Mouse (Mus musculus): ENCODE data around the gene Mettl15.
A peak's percentile ranks its signal among the peaks of the same experiment; 100 is the strongest.
"Not testable (repeated sequence)": the region's sequence is repeated elsewhere in the genome, so short reads cannot be mapped to it uniquely, and the experiment has no call there.

Mettl15 gene

GRCm38 (mm10) chr2:109280600-109281340 lies at the start of gene Mettl15, which contains the start of gene Kif18a:
Mettl15 (minus strand) TSS chr2:109280748.
Kif18a (plus strand) TSS chr2:109280738.
- peak; percentile 71 for DNase-seq (ENCODE audit: low read depth, low spot score)

DNA sequence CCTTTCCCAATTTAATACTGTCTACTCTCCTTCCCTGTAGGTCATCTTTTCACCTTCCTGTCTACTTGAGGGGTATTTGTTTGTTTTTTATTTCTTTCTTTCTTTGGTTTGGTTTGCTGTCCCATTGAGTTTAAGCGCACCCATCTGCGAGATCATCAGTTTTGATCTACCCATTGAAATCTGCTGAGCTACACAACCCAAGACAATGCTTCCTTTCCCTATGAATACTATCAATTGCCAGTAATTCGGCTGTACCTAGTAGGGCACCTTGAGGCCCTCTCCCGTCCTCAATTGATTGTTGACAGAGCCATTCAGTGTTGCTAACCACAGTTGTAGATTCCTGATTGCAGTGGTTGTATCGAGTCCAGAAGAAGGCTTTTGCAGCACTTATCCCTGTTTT lies 30.8 kb upstream of the Mettl15 start:
- DNase-seq (ENCODE audit: low read depth, low spot score), result no peak

DNA sequence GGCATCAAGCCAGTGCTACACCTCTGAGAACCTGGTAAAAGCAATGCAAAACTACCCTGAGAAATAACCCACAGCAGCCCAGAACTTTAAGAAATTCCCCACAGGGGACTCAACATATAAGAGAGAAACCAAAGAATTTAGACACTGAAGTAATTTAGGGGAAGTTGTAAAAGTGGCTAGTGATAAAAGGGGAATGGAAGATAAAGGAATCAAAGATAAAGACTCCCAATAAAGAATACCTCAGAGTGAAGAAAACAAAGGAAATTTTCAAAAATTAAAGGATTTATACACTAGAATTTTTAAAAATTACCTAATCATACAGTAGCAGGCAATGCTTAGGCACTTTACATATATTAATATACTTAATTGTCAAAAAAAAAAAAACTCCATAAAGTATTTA lies 23.1 kb upstream of the Mettl15 start:
- DNase-seq (ENCODE audit: low read depth, low spot score), result no peak

- DNase-seq (ENCODE audit: low read depth, low spot score), result no peak
These were observed 21.7 kb upstream of the Mettl15 start for GRCm38 (mm10) chr2:109302234-109302633.

- DNase-seq (ENCODE audit: low read depth, low spot score), result no peak
These were observed 17.6 kb upstream of the Mettl15 start for GRCm38 (mm10) chr2:109298160-109298559.

DNA sequence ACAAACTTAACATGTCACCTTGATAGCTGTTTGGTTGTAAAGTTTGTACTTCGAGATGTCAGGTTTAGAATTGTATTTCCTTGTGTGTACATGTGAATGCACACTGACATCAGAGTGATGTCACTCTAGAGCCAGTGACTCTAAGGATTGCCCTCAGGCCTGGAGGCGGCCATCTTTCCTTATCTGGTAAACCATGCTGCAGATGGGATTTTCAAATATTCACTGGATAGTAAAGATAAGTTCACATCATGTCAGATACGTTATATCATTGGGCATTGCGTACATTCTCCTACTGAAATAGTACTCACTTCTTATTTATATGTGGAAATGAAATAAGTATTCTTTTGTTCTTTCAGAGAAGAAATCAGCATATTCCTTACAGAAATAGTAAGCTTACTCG lies 15.7 kb upstream of the Mettl15 start:
- DNase-seq (ENCODE audit: low read depth, low spot score), result no peak

DNA sequence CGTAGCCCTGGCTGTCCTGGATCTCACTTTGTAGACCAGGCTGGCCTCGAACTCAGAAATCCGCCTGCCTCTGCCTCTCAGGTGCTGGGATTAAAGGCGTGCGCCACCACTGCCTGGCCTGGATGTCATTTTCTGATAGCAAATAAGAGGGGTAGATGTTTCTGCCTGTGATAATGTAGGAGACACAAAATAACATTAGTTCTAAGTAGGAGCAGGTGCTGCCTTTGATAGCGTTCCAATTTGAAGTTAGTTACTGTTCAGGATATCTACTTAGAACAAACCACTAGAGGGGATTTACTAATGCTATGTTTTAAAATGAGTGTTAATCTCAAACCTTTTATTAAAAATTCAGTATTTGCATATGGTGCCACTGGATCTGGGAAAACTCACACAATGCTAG lies 8.8 kb upstream of the Mettl15 start:
- no peak for DNase-seq (ENCODE audit: low read depth, low spot score)

GRCm38 (mm10) chr2:109284121-109284520 lies 3.6 kb upstream of the Mettl15 start:
- DNase-seq (ENCODE audit: low read depth, low spot score), result no peak

DNA sequence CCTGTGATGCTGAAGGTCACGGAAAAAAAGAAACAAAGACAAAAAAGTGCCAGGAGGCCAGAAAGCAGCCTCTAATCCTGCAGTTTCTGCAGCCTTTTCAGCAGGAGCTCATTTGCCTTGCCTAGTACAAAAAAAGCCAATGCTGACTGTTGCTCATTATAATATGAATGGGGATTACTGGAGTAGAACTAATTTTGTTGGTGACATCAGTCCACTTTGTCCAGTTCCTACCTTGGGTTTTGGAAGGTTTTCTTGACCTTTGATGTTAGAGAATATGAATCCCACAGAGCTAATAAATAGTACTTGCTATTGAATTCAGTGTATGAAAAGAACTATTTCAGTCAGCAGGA lies 768 bp upstream of the Mettl15 start:
- no peak for DNase-seq (ENCODE audit: low read depth, low spot score)

GRCm38 (mm10) chr2:109280272-109280599 lies 312 bp downstream of the Mettl15 start:
- DNase-seq (ENCODE audit: low read depth, low spot score), result no peak

DNA sequence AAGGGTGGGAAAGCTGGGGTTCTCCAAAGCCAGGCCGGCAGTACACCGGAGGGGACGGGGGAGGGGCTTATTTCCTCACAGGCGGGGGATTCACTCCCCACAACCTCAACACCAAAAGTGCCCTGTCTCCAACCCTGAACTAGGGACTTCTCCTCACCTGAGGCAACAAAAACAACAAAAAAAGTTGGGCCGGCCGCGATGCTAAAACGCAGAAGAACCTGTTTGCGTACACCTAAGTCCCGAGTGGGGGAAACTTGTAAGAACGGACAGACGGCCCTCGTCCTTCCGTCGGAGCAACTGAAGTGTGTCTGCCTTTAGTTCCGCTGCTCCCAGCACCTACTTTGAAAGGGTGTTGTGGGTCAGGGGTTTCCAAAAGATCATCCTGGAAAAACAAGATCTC lies 2.5 kb downstream of the Mettl15 start:
- no peak for DNase-seq (ENCODE audit: low read depth, low spot score)

DNA sequence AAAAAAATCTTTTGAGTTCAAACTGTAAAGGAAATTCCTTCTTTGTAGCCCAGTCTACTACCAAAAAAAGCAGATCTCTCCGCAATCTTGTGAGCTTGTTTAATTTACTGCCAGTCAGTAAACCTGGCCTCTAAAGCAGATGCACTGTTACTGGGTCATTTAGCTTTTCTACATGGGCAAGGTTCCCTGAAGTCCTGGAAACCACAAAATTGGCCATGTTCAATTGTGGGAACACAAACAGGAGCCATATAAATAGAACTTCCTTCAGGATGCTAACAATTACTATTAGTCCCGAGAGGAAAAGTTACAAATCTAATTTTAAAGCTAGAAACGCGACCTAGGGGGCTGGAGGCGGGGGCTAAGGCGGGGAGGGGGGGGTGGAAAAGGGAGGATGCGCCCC lies 3.0 kb downstream of the Mettl15 start:
- no peak for DNase-seq (ENCODE audit: low read depth, low spot score)

DNA sequence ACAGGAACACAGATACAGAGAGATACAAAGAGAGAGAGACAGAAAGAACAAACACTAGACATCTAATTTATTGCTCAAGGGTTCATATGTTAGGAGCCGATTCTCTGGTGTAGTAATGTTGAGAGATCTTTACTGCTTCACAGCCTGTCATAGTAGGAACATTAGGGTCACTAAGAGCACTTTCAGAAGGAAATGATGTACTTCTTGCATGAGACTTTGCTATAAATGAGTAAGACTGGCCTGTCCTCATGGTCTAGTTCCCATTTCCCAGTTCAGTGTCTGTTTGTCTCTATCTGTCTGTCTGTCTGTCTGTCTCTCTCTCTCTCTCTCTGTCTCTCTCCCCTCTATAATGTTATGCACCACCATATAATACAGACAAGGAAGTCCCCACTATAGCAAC lies 7.5 kb downstream of the Mettl15 start:
- no peak for DNase-seq (ENCODE audit: low read depth, low spot score)

DNA sequence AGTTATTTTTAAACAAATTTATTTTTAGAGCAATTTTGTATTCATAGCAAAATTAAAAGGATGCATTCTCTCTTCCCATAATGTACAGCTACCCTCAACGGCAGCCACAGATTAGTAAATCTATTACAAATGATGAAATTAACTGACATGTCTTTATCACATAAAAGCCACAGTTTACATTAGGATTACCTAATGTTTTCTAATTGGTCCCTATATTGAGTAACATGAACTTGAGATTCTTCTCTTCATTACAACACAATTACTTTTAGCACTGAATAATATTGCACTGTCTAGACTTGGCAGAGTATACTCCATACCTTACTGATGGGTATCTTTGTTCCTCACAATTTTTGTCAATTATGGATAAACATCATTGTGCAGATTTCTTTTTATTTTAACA lies 17.8 kb downstream of the Mettl15 start:
- DNase-seq (ENCODE audit: low read depth, low spot score), result no peak

DNA sequence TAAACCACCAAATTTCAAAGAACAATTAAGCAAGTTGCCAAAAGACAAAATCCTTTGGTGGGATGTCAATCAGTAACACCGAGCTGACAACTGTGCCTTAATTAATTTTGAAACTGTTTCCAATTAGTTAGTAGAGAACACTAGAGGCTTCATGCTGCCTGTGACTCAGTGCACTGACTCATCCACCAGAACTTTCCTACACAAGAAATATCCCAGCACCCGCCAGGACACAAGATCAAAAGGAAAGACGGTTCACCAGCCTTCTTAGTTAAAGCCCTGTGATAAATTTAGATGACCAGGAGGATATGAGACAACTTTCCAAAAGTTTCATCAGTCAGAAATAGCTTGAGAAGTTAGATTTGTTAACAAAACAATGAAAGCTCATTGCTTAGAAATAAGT lies 38.6 kb downstream of the Mettl15 start:
- DNase-seq (ENCODE audit: low read depth, low spot score), result no peak

DNA sequence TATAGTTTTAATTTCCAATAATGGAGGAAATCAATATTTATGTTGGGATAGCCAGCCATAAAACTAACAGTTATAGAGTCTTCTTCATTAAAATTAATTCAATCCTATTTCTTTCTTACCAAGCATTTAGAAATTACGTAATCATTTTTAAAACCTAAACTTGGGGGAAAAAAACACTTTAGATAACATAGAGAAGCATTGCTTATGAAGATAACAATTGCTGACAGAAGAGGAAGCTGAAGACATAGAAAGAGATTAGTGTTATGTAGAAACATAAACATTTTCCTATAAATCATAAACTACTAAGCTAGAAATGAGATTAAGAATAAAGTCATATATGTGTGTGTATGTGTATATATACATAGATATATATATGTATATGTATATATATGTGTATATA lies 44.8 kb downstream of the Mettl15 start:
- DNase-seq (ENCODE audit: low read depth, low spot score), result no peak

DNA sequence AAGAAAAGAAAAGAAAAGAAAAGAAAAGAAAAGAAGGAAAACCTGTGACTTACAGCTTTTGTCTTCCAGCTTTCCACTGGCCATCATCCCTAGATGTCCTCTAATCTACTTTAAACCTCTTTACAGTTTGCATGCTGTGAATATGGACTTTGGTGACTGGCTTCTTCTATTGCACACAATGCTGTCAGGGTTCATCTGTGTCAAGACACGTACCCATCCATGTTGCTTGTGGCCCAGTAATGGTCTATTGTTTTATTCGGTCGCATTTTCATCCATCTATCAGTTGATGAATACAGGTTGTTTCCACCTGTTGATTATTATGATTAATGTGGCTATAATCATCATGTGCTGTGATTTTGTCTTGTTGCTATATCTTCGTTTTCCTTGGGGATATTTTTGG lies 46.7 kb downstream of the Mettl15 start:
- no peak for DNase-seq (ENCODE audit: low read depth, low spot score)

DNA sequence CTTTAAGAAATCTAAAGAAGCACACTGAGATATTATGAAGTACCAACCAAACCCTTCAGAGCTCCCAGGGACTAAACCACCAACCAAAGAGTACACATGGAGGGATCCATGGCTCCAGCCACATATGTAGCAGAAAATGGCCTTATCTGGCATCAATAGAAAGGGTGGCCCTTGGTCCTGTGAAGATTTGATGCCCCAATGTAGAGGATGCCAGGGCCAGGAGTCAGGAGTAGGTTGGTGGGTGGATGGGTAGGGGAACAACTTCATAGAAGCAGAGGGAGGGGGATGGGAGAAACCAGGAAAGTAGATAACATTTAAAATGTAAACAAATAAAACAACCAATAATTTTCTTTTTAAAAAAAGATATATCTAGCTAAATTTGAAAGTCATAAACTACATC lies 50.1 kb downstream of the Mettl15 start:
- no peak for DNase-seq (ENCODE audit: low read depth, low spot score)

GRCm38 (mm10) chr2:109227196-109227595 lies 53.4 kb downstream of the Mettl15 start:
- DNase-seq (ENCODE audit: low read depth, low spot score), result no peak

GRCm38 (mm10) chr2:109221470-109221869 lies 59.1 kb downstream of the Mettl15 start:
- DNase-seq (ENCODE audit: low read depth, low spot score), result no peak

- DNase-seq (ENCODE audit: low read depth, low spot score), result not testable (repeated sequence)
These were observed 63.9 kb downstream of the Mettl15 start for GRCm38 (mm10) chr2:109216678-109217077.

DNA sequence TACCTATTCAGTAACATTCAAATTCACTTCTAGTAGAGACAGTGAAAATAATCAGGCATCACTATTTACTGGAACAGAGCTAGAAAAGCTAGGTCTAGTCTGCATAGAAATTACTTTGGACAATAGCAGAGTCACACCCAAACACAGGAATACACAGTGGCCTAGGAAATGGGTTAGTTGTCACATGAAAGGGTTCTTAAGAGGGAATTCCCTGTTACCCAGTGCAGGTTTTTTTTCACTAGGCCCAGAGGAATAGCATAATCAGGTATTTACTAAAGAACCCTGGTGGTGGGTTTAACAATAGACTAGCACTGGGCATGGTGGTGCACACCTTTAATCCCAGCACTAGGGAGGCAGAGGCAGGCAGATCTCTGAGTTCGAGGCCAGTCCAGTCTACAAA lies 69.9 kb downstream of the Mettl15 start:
- not testable (repeated sequence) for DNase-seq (ENCODE audit: low read depth, low spot score)

GRCm38 (mm10) chr2:109208032-109208431 lies 72.5 kb downstream of the Mettl15 start:
- DNase-seq (ENCODE audit: low read depth, low spot score), result no peak

- DNase-seq (ENCODE audit: low read depth, low spot score), result no peak
These were observed 97.6 kb downstream of the Mettl15 start for GRCm38 (mm10) chr2:109182993-109183392.
